Mouse (Mus musculus): Measurements from ENCODE around the gene Cdc73. TPM values are rescaled to one million over a fixed set of nuclear protein-coding genes. Genes with fewer than 3 reads are reported as not detected.
"Not testable (repeated sequence)": the region's sequence is repeated elsewhere in the genome, so short reads cannot be mapped to it uniquely, and the experiment has no call there.

The Cdc73 gene
- total RNA-seq (2022): 10 to 100 TPM; 55.9 to 58.2 (median 58.0) TPM

DNA sequence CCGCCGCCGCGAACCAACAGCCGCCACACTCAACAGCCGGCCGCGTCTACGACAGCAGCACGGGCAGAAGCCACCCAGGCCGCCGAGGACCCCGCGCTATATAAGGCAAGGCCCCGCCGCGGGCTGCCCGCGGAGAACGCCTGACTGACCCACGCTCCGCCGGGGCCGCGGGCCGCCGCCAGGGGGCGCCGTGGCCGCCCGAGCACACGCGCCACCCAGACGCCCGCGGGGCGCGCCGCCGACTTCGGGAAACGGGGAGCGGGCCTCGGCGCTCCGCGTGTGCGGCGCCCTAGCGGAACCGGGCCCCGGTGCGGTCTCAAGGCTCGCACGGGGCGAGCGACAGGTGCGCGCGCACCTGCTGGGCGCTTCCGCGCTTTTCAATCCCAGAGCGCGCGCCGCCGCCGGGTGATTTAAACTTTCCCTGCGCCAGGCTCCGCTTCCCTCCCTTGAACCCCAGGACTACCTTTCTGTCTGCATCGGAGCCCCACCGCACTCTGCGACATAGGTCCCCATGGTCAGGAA is at the start of gene Cdc73:
Gene Cdc73 (minus strand): TSS at position 153 of the 522 bp plus-strand sequence.
- DNase-seq (ENCODE audit: low spot score): peak; percentile 88

- DNase-seq (ENCODE audit: low spot score): no peak
Observed at GRCm38 (mm10) chr1:143745871-143746270, 43.2 kb upstream of the Cdc73 start.

- DNase-seq (ENCODE audit: low spot score): no peak
Observed at GRCm38 (mm10) chr1:143742186-143742585, 39.5 kb upstream of the Cdc73 start.

- DNase-seq (ENCODE audit: low spot score): no peak
Observed at GRCm38 (mm10) chr1:143741331-143741730, 38.6 kb upstream of the Cdc73 start.

DNA sequence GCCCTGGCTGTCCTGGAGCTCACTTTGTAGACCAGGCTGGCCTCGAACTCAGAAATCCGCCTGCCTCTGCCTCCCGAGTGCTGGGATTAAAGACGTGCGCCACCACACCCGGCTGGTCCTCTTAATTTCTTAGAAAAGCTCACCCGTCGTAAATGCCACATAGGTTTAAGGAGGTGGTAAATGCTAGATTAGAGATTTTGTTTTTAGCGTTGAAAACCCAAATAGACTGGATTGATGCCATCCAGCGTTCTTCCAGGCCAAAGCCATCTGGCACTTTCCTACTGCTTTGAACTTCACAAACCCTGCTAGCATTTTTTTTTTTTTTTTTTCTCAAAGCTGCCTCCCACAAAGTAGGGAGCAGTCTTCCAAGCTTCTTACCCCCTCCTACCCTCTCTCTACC is 37.9 kb upstream of the Cdc73 start:
- no peak for DNase-seq (ENCODE audit: low spot score)

GRCm38 (mm10) chr1:143739361-143740350 is 37.0 kb upstream of the Cdc73 start:
- peak; percentile 66 for DNase-seq (ENCODE audit: low spot score)

GRCm38 (mm10) chr1:143738811-143739210 is 36.1 kb upstream of the Cdc73 start:
- DNase-seq (ENCODE audit: low spot score): no peak

DNA sequence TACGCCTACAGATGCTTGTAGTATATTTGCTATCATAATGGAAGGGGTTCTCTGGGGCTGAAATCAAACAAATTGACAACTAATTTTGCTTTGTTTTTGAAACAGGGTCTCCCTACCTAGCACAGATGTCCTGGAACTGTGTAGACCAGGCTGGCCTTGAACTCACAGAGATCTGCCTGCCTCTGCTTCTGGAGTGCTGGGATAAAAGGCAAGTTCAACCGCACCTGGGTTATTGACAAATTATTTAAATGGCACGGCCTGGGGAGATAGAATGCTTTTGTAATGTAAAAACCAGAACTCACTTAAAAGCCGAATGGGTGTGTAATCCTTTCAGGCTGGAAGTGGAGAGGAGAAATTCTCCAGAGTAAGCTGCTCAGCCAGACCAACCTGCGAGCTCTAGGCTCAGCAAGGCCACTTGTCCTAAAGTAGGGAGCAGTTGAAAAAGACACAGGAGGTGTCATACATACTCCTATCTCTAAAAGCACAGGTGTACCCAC is 31.3 kb upstream of the Cdc73 start:
- no peak for DNase-seq (ENCODE audit: low spot score)

GRCm38 (mm10) chr1:143731691-143732090 is 29.0 kb upstream of the Cdc73 start:
- DNase-seq (ENCODE audit: low spot score): no peak

GRCm38 (mm10) chr1:143730899-143731298 is 28.2 kb upstream of the Cdc73 start:
- no peak for DNase-seq (ENCODE audit: low spot score)

DNA sequence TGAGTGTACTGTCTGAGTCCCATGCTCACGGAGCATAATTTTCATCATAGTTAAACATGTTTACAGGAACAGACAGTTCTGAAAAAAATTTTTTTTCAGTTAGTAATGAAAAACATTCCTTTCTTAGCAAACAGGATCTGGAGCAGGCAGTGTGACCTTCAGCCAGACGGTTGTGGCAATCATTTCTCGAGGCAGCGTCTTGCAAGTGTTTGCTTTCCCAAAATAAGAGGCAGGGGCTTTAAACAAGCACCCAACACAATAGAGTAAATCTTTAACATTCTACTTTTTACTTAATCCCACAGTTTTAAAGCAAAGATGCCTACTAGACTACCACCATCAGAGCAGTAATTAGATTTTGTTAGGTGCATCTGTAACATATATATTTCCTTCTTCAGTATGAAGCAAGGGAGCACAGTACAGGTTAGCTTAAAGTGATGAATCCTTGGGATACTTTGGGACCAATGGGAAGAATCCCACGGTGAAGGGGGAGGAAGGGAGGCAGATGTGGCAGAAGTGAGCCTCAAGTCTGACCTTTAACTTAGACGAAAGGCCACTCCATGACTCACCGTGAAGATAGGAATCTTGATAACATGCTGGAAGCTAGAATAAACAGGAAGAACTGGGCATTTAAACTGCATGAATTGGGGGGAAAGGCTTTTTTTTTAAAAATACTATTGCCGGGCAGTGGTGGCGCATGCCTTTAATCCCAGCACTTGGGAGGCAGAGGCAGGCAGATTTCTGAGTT is 25.2 kb upstream of the Cdc73 start:
- no peak for DNase-seq (ENCODE audit: low spot score)

DNA sequence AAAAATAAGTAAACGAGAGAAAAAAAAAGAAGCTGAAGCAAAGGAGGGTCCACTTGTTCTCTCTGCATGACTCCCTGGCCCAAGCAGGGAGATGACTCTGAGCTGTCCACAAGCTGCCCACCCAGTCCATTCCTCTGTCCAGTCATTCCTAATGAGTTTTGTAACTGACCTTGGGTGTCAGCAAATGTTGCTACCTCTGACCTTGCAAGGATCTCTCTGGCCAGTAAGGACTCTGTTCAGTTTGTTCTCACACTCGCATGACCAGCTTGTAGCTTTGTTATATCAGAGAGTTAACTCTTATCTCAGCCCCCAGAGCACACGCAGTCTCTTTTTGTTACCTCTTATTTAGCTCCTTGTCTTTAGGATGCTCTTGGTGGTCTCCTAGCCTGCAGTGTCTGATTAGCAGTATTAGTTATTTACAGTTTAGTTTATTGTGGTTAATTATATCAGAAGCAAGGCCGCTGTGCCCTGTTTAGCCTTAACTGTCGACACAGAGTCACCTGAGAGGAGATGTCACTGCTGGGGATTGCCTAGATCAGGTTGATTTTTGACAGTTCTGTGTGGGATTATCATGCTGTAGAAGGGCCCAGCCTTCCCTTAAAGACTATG is 21.9 kb upstream of the Cdc73 start:
- no peak for DNase-seq (ENCODE audit: low spot score)

DNA sequence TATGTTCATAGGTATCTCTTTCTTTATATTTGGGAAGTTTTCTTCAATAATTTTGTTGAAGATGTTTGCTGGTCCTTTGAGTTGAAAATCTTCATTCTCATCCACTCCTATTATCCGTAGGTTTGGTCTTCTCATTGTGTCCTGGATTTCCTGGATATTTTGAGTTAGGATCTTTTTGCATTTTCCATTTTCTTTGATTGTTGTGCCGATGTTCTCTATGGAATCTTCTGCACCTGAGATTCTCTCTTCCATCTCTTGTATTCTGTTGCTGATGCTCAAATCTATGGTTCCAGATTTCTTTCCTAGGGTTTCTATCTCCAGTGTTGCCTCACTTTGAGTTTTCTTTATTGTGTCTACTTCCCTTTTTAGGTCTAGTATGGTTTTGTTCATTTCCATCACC is 13.3 kb upstream of the Cdc73 start, which contains the start of gene Glrx2:
Gene Glrx2 (plus strand): TSS at position 301 of the 400 bp plus-strand sequence.
- DNase-seq (ENCODE audit: low spot score): not testable (repeated sequence)

- DNase-seq (ENCODE audit: low spot score): no peak
Observed at GRCm38 (mm10) chr1:143710627-143710976, 7.9 kb upstream of the Cdc73 start.

DNA sequence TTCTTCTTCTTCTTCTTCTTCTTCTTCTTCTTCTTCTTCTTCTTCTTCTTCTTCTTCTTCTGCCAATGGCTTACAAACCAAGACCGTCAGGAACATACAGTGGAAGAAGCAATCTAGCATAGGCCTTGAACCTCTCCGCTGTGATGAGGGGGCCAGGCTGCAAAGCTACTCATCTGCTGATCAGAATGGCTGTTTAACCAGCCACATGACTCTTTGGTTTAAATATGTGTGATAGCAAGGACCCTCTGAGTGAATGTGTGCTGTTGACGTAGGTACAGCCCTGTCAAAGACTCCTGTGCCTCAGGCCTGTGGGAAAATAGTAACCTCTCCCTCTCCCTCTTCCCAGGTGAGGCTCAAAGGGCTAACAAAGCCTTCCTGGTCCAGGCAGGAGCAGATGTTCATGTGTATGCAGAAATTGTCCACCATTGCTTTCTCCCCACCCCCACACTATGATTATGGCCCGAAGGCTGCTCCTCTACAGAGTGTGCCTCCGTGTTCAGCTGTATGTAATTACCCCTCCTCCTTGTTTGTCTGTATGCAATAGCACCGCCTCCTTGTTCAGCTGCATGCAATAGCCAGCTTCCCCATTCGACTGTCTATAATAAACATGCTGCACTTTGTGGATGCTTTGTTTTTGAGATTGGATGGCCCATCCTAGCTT is 7.4 kb upstream of the Cdc73 start:
- DNase-seq (ENCODE audit: low spot score): no peak

DNA sequence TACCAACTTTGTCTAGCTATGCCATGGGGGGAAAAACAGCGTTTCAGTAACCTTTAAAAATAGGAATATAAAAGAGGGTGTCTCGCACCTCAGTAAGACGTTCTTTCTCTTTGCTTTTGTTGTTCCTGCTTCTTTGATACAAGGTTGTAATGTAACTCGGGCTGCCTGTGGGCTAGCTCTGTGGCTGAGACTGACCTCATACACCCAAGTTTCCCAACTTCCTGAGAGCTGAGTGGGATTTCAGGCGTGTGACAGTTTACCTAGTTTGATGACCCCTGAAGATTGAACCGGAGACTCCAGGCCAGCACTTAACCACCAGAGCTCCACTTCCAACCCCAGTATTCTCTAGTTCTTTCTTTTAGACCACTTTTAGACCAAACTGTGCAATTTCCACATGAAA is 5.7 kb upstream of the Cdc73 start:
- DNase-seq (ENCODE audit: low spot score): no peak

DNA sequence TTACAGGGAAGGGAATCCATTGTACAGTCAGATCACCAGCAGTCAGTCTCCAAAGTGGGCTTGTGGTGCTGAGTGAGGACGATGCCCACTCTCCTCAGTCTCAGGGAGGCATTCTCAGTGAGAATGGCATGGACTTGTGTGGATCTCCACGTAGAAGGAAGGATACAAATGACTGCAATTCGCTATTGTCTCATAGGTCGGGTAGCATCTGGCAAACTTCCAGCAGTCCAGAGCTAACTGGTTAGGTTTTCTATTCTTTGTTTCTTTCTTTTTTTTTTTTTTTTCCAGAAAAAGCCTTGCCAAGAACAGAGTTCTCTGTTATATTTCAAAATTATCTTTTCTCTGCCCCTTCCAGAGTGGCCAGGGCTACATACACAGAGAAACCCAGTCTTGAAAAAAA is 4.3 kb upstream of the Cdc73 start:
- DNase-seq (ENCODE audit: low spot score): no peak

DNA sequence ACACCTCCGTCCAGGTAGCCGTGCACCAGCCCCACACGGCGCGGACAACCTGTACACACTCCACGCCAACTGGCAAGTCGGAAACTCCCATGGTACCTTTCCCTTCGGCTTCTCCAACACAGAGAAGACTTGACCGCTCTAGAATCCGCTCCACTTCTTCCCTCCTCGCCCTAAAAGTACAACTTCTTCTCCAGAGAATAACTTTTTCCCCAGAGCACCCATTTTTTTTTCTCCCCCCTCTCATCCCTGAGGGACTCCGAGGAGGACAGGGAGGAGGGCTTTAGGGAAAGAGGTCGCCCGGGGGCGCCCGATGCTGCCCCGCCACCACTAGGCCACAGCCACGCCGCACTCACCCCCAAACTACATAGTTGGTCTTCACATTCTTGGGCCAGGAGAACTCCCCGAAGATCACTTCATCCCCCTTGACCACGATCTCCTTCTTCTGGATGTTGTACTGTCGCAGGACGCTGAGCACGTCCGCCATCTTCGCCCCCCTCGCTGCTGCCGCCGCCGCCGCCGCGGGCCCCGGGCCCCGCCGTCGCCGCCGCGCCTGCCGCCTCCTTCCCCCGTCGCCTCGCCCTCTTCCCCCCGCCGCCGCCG is 452 bp downstream of the Cdc73 start:
- DNase-seq (ENCODE audit: low spot score): peak; percentile 52

DNA sequence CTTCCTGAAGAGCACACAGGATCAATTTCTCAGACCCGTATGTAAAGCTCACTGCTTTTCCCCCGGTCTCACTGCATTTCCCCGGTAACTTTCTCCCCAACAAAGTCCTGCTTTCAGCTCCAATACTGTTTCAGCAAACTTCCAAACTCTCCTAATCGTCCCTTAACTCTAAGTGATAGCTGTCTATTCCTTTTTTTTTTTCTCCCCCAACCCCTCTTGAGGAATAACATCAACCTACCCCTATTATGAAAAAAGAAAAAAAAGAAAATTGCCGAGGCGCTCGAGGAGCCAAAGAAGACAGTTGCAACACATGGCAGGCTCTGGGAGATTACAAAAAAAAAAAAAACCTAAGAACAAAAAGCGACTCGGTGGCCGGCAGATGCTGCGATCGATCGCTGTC is 957 bp downstream of the Cdc73 start:
- DNase-seq (ENCODE audit: low spot score): no peak

DNA sequence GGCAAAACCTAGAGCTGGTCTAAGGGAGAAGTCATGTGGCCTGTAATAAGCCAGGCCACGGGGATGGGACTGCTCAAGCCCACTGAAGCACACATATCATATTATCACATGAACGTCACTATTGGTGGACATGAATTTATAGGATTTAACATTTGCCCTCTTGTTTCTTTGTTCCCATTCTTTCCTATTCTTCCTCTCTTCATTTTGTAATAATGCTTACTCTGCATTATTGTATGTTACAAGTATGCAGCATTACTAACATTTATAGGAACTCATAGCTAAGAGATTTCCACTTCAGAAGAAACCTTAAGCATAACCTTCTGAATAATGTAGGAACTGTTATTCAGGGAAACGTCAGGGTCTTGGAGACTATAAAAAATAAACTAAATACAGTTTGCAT is 17.8 kb downstream of the Cdc73 start:
- DNase-seq (ENCODE audit: low spot score): no peak

DNA sequence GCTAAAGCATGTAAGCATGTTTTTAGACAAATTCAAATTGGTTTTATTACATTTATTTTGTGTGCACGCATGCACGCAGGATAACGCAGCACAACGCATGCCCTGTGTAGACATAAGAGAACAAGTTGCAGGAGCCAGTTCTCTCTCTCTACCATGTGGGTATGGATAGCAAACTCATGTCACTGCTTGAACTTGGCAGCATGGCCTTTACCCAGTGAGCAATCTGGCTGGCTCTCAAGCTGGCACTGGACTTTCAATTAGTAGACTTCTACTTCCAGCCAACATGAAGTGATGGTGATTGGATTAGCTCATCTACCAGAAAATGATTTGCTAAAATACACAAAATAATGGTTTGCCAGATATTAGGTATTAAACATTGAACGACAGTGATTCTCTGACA is 21.6 kb downstream of the Cdc73 start:
- DNase-seq (ENCODE audit: low spot score): peak; percentile 67
